Mouse (Mus musculus): ENCODE measurements around the gene Pecam1. TPM values are rescaled to one million over a fixed set of nuclear protein-coding genes. Genes with fewer than 3 reads are reported as not detected.

Gene Pecam1
- polyA plus RNA-seq, 1 experiment from 2014 or later = 12.4 TPM

DNA sequence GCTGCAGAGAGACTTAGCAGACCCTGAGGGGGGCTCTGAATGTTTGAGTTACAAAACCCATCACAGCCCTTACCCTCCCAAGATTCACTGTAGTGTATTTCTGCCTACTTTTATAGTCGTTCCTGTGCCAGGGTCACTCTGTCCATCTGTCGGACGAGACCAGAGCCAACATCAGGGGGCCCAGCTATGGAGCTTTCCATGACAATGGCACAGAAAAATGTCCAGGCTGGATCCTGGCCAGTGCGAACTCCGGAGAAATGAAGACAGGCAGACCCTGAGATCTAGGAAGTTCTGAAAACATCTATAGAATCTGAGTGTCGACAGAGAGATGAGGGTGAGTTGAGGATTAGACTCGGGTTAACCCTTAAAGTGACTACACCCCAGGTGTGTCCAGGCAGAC, 82.1 kb downstream of the Pecam1 start:
- H3K27me3 ChIP-seq = no peaks in the 10 kb centered on the region
- no peaks in the 10 kb centered on the region for H3K36me3 ChIP-seq (ENCODE audit: poor library complexity, severe bottlenecking)
- ATAC-seq = no peak
- no peak overlapping the region for H3K4me2 ChIP-seq
- H3K9me3 ChIP-seq (replicated peaks) = no peaks in the 10 kb centered on the region
- no peak overlapping the region for H3K4me3 ChIP-seq
- peaks cover 22% of the 10 kb centered on the region for H3K4me1 ChIP-seq
- no peak overlapping the region for H3K9ac ChIP-seq
- H3K27ac ChIP-seq = no peak overlapping the region
- WGBS = 64% methylated on average over 7 of the region's 7 CpGs

DNA sequence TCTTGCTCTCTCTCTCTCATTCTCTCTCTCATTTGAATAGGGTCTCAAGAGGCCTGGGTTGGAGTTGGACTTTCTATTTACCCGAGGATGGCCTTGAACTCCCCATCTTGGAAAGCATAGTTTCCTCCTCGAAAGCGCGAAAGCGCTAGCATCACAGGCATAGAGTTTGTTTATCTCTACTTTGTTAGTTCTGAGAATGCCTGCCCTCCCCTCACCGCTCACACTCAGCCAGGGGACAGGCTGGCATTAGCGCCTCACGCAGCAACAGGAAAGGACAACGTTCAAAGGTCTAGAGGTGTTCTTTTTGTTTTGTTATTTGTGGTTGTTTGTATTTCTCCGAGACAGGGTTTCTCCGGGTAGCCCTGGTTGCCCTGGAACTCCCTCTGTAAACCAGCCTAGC, 82.6 kb downstream of the Pecam1 start:
- no peak for ATAC-seq
- no peaks in the 10 kb centered on the region for H3K27me3 ChIP-seq
- H3K9ac ChIP-seq = no peak overlapping the region
- peaks cover 22% of the 10 kb centered on the region for H3K4me1 ChIP-seq
- no peak overlapping the region for H3K4me2 ChIP-seq
- no peak overlapping the region for H3K4me3 ChIP-seq
- no peak overlapping the region for H3K27ac ChIP-seq
- H3K9me3 ChIP-seq (replicated peaks) = no peaks in the 10 kb centered on the region
- 90% methylated on average over 11 of the region's 11 CpGs for WGBS
- no peaks in the 10 kb centered on the region for H3K36me3 ChIP-seq (ENCODE audit: poor library complexity, severe bottlenecking)

DNA sequence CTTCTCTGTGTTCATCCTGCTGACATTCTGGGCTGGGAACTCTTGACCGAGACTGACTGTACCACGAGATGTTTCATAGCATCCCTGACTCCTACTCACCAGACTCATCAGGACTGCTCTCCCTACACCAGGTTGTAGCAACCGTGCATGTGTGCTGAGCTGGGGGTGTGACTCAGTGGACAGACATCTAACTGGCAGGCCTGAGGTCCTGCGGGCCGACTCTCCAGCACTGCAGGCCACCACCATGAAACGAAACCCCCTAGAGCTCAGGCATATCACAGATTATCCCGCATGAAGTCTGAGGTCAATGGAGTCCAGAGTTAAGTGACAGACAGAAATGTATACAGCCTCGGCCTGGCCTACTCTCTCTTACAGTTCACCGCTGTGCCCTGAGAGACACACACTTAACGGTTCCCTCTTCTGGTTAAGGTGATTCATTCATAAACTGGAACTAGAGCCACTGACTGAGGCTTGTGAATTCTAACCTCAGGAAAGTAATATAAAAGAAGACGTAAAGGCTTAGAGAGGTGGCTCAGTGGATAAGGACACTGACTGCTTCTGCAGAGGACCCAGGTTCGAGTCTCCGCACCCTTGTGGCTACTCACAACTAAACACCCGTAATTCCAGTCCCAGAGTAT, 83.8 kb downstream of the Pecam1 start:
- Histone ChIP-seq H3K27ac (no peak overlapping the region), H3K27me3 (no peaks in the 10 kb centered on the region), H3K36me3 (ENCODE audit: poor library complexity, severe bottlenecking) (no peaks in the 10 kb centered on the region), H3K4me1 (peaks cover 22% of the 10 kb centered on the region), H3K9me3 (replicated peaks) (no peaks in the 10 kb centered on the region), H3K9ac (no peak overlapping the region), H3K4me2 (no peak overlapping the region), H3K4me3 (no peak overlapping the region)
- 90% methylated on average over 14 of the region's 14 CpGs for WGBS
- no peak for ATAC-seq

DNA sequence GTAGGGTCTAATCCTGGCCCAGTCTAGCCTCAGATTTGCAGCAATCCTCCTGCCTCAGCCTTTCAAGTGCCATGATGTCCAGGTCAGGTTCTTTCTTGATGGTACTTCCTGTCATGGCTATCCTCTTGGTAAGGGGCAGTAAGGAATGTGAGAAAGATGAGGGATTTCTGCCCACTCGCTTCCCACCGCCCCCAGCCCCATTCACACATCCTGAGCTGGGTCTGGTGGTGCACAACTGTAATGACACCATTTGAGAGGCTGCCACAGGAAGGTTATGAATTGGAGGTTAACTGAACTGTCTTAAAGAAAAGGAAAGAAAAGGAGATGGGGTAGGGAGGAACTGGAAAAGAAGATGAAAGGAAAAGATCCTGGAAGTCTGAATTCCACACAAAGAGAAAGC, 84.6 kb downstream of the Pecam1 start:
- peaks cover 24% of the 10 kb centered on the region for H3K4me1 ChIP-seq
- H3K9me3 ChIP-seq (replicated peaks) = no peaks in the 10 kb centered on the region
- no peak for ATAC-seq
- 90% methylated on average over 2 of the region's 2 CpGs for WGBS
- no peaks in the 10 kb centered on the region for H3K27me3 ChIP-seq
- no peaks in the 10 kb centered on the region for H3K36me3 ChIP-seq (ENCODE audit: poor library complexity, severe bottlenecking)
- no peak overlapping the region for H3K4me2 ChIP-seq
- no peak overlapping the region for H3K27ac ChIP-seq
- H3K4me3 ChIP-seq = no peak overlapping the region
- H3K9ac ChIP-seq = no peak overlapping the region

DNA sequence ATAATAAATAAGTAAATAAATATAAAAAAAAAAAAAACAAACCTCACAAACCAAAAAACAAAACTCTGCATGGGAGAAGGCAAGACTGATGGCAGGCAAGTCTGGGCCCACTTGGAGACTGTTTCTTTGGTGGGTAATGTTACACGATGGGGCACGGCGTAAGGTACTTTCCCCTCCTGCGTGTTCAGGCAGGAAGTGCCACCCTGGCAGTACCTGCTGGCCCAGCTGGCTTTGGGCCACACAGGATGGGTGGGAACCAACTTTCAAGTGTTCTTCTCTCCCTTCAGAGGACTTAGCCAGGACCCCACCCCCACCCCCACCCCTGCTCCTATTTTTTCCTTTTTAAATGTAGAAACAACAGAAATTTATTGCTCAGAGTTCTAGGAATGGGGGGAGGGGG, 85.1 kb downstream of the Pecam1 start:
- no peak for ATAC-seq
- Histone ChIP-seq H3K4me1 (peaks cover 27% of the 10 kb centered on the region), H3K4me3 (no peak overlapping the region), H3K36me3 (ENCODE audit: poor library complexity, severe bottlenecking) (no peaks in the 10 kb centered on the region), H3K9ac (no peak overlapping the region), H3K9me3 (replicated peaks) (no peaks in the 10 kb centered on the region), H3K27me3 (no peaks in the 10 kb centered on the region), H3K27ac (no peak overlapping the region), H3K4me2 (no peak overlapping the region)
- WGBS = 98% methylated on average over 4 of the region's 4 CpGs

DNA sequence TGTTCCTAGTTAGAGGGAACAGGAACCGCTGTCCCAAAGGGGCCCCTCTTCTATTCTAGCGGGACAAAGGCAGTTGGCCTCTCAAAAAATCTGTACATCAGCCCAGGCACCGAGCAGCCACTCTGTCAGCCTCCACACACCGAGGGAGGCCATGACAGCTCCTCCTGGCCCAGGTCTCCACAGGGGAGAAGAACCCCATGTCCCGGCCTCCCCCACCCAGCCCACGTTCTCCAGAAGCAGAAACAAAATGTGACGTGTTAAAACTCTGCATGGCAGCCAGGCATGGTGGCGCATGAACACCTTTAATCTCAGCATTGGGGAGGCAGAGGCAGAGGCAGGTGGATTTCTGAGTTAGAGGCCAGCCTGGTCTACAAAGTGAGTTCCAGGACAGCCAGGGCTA, 85.7 kb downstream of the Pecam1 start:
- no peak overlapping the region for H3K4me3 ChIP-seq
- peaks cover 27% of the 10 kb centered on the region for H3K4me1 ChIP-seq
- no peaks in the 10 kb centered on the region for H3K9me3 ChIP-seq (replicated peaks)
- no peak overlapping the region for H3K27ac ChIP-seq
- H3K4me2 ChIP-seq = no peak overlapping the region
- no peaks in the 10 kb centered on the region for H3K36me3 ChIP-seq (ENCODE audit: poor library complexity, severe bottlenecking)
- H3K9ac ChIP-seq = no peak overlapping the region
- no peaks in the 10 kb centered on the region for H3K27me3 ChIP-seq
- ATAC-seq = no peak
- 70% methylated on average over 8 of the region's 8 CpGs for WGBS

DNA sequence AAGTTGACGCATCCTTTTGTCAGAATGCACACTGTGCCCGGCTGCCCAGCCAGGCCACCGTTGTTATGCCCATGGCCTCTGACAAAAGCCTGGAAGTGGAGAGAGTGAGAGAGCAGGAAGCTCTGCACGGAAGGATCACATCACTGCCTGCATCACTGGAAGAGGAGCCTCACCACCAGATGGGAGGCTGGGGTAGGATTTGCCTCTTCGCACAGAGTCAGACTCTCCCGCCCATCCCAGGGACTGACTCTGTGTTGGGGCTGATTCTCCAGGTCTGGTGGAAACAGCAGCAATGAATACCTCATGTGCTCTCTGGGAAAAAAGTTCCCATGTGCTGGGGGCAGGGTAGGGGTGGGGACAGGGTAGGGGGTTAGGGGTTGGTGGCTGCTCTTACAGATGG, 86.6 kb downstream of the Pecam1 start:
- Histone ChIP-seq H3K4me1 (peaks cover 26% of the 10 kb centered on the region), H3K27ac (no peak overlapping the region), H3K9ac (no peak overlapping the region), H3K4me2 (no peak overlapping the region), H3K9me3 (replicated peaks) (no peaks in the 10 kb centered on the region), H3K27me3 (no peaks in the 10 kb centered on the region), H3K36me3 (ENCODE audit: poor library complexity, severe bottlenecking) (no peaks in the 10 kb centered on the region), H3K4me3 (no peak overlapping the region)
- 74% methylated on average over 6 of the region's 6 CpGs for WGBS
- ATAC-seq = no peak

DNA sequence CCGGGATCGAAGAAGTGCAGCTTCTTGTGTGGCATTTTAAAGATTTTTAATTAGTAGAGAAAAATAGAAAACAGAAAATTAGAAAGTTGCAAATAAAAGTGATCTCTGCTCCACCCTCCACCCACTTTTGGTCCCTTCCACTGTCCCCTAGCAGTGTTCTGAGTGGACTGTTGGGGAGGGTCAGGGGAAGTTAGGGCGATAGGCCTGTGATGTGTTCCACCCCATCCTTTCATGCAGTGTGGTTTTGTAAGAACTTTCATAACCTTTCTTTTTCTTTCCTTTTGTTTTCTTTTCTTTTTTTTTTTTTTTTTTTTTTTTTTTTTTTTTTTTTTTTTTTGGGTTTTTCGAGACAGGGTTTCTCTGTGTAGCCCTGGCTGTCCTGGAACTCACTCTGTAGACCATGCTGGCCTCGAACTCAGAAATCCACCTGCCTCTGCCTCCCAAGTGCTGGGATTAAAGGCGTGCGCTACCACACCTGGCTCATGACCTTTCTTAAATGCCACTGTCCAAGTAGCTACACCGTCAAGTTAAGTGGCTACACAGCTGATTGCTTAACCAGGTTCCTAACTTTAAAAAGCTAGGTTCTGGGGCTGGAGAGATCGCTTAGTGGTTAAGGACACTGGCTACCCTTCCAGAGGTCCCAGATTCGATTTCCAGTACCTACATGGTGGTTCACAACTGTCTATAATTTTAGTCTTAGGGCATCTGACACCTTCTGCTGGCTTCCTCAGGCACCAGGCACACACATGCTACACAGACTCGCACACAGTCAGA, 87.6 kb downstream of the Pecam1 start:
- 92% methylated on average over 10 of the region's 11 CpGs for WGBS
- H3K27ac ChIP-seq = no peak overlapping the region
- no peak overlapping the region for H3K4me3 ChIP-seq
- H3K36me3 ChIP-seq (ENCODE audit: poor library complexity, severe bottlenecking) = no peaks in the 10 kb centered on the region
- ATAC-seq = no peak
- H3K4me2 ChIP-seq = no peak overlapping the region
- H3K9ac ChIP-seq = no peak overlapping the region
- no peaks in the 10 kb centered on the region for H3K27me3 ChIP-seq
- peaks cover 32% of the 10 kb centered on the region for H3K4me1 ChIP-seq
- H3K9me3 ChIP-seq (replicated peaks) = no peaks in the 10 kb centered on the region

DNA sequence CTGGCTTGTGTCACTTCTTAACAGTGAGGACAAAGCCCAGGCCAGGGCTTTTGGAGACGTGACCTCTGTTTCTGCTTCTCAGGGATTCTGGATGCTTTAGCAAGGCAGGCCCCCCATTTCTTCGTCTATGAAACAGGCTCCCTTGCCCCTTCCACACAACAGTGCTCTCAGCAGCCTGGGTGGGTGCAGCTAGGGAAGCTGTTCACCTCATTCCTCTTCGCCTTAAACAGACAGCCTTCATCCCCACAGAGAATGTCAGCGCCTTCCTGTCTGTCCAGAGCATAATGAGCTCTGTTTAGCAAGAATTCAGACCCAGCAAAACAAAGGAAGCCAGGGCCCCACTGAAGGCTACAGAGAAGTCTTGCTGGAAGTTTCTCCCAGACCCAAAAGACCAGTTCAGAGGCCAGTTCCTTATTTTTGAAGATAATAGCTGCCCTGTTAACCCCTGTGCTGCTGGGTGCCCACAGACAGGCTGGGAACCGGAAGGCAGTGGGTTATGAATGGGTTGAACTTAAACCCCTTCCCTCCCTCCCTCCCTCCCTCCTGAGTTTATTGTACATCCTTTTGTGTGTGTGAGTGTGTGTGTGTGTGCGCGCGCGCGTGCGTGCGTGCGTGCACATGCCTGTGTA, 89.9 kb downstream of the Pecam1 start:
- Histone ChIP-seq H3K4me2 (no peak overlapping the region), H3K4me3 (no peak overlapping the region), H3K27ac (peak overlapping the region; percentile 72), H3K9me3 (replicated peaks) (no peaks in the 10 kb centered on the region), H3K27me3 (no peaks in the 10 kb centered on the region), H3K9ac (no peak overlapping the region; the same call in 1 of the 2 replicates), H3K36me3 (ENCODE audit: poor library complexity, severe bottlenecking) (no peaks in the 10 kb centered on the region), H3K4me1 (peaks cover 36% of the 10 kb centered on the region)
- WGBS = 36% methylated on average over 10 of the region's 13 CpGs
- ATAC-seq = no peak

DNA sequence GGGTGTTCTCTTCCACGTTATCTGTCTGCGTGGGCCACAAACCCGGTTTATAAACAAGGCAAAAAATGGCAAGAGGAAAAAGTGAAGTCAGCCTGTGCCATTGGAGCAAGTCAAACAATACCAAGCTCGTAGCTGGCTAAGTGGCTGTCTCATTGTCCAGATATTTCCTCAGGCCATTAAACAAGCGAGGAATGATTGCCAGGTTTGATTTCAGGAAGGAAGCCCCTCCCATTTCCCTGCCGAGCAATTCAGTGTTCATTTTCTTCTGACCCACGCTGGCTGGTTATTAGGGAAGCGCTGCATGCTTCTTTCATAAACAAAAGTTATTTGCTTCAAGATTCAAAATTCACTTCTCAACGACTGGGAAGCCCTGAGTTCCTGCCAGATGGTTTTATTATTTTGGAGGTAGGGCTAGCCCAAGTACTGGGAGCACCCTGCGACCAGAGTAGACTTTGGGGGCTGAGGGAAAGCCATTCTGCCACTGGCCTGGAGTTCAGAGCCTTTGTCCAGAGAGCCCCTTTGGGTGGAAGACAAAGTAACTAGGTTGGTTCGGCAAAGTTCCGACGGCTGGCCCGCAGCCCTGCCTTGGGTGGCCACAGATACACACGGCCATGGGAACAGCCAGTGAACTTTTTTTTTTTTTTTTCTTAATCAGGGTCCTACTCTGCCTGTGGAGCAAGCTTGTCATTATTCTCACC, 90.7 kb downstream of the Pecam1 start:
- Histone ChIP-seq H3K4me2 (no peak overlapping the region), H3K27ac (peak overlapping the region; percentile 72), H3K27me3 (no peaks in the 10 kb centered on the region), H3K36me3 (ENCODE audit: poor library complexity, severe bottlenecking) (no peaks in the 10 kb centered on the region), H3K9me3 (replicated peaks) (no peaks in the 10 kb centered on the region), H3K4me1 (peaks cover 36% of the 10 kb centered on the region), H3K9ac (0 out of 2 replicates have a peak overlapping the region, but pooled peaks have one; percentile 30), H3K4me3 (no peak overlapping the region)
- ATAC-seq = no peak
- 26% methylated on average over 15 of the region's 15 CpGs for WGBS

DNA sequence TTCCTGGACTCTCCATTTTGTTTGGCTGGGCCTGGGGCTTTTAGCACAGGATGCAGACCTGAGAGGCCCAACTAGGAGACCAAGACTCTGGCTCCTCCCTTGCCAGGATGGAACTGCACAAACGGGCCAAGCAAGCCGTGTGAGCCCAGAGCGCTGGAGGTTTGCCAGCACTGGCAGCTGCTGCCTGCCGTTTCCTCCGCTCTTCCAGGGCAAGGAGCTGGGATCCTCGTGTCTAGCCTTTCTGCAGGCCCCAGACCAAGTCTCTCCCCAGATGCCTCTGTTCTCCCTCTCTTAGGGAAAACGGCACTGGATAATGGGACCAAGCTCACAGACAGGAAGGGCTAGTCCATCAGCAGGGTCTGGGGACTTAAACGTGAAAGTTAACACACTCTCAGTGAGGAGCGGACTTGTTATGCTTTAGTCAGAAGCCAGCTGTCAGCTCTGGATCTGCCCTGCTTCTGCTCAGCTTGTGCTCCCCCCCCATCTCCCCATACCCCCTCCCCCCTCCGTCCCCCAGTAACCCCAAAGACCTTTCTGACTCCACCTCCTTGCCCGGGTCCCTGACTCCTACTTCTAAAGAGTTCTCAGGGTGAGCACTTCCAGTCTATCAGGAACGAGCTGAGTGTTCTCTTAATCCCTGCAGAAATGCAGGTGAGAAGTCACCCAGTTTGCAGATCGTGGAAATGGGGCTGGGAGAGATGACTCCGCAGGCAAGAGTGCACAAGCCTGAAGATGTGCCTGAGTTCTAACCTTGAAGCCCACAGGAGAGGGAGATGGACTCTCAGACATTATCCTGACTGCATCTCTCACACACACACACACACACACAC, 92.2 kb downstream of the Pecam1 start:
- Histone ChIP-seq H3K27ac (peak overlapping the region; percentile 82), H3K36me3 (ENCODE audit: poor library complexity, severe bottlenecking) (no peaks in the 10 kb centered on the region), H3K4me3 (no peak overlapping the region), H3K4me1 (peaks cover 36% of the 10 kb centered on the region), H3K9me3 (replicated peaks) (no peaks in the 10 kb centered on the region), H3K4me2 (peak overlapping the region; percentile 27; the same call in 1 of the 2 replicates), H3K27me3 (no peaks in the 10 kb centered on the region), H3K9ac (peak overlapping the region; percentile 47)
- peak; percentile 87 for ATAC-seq
- 22% methylated on average over 14 of the region's 14 CpGs for WGBS

Measured in forebrain, embryonic 13.5 days (tissue).